Mouse (Mus musculus) embryonic facial prominence, embryonic 11.5 days (tissue): ENCODE results near the gene Cd164l2. TPM values are rescaled to one million over a fixed set of nuclear protein-coding genes. Genes with fewer than 3 reads are reported as not detected.

ENCODE experiments used
- ATAC-seq: fragments of 200-750 bp; cut with Nextera tagmentation; replicated peaks from 2 replicates; pipeline ENCODE4 v1.8.0; 2017; ENCODE audit warnings: low read depth; ENCODE audit not compliant: insufficient number of reproducible peaks, low FRiP score, low TSS enrichment
- DNase-seq: peaks from one replicate; pipeline ENCODE4 v3.0.0-alpha.2; 2015; ENCODE audit warnings: low spot score
- H3K27ac ChIP-seq: fragments of 300-500 bp; sonication (generic); replicated peaks from 2 replicates; pipeline ENCODE4 v1.5.1; 2014; ENCODE audit warnings: mild to moderate bottlenecking, low read depth, low read length, control low read depth
- H3K27me3 ChIP-seq: fragments of 300-500 bp; sonication (generic); 2 replicates; pipeline ENCODE4 v1.6.1; 2014; ENCODE audit warnings: mild to moderate bottlenecking, low read length, moderate library complexity, mixed read lengths; ENCODE audit not compliant: control insufficient read depth, insufficient read depth
- H3K36me3 ChIP-seq: fragments of 300-500 bp; sonication (generic); replicated peaks from 2 replicates; pipeline ENCODE4 v1.6.1; 2014; ENCODE audit warnings: low read depth, mild to moderate bottlenecking, low read length, moderate library complexity, mixed read lengths; ENCODE audit not compliant: control insufficient read depth, insufficient read depth
- H3K4me1 ChIP-seq: fragments of 300-500 bp; sonication (generic); 2 replicates; pipeline ENCODE4 v1.6.1; 2014; ENCODE audit warnings: low read length, mixed read lengths; ENCODE audit not compliant: control insufficient read depth, insufficient read depth
- H3K4me2 ChIP-seq: fragments of 300-500 bp; sonication (generic); 2 replicates; pipeline ENCODE4 v1.6.1; 2014; ENCODE audit warnings: low read depth, mild to moderate bottlenecking, control low read depth, low read length, moderate library complexity
- H3K4me3 ChIP-seq: fragments of 300-500 bp; sonication (generic); 2 replicates; pipeline ENCODE4 v1.5.1; 2014; ENCODE audit warnings: low read depth, low read length, control low read depth
- H3K9ac ChIP-seq: fragments of 300-500 bp; sonication (generic); replicated peaks from 2 replicates; pipeline ENCODE4 v1.6.1; 2014; ENCODE audit warnings: mild to moderate bottlenecking, control low read depth, low read length
- H3K9me3 ChIP-seq: fragments of 300-500 bp; sonication (generic); replicated peaks from 2 replicates; pipeline ENCODE4 v1.6.1; 2016; ENCODE audit warnings: mild to moderate bottlenecking, low read length, inconsistent platforms, mixed read lengths; ENCODE audit not compliant: control insufficient read depth
- WGBS: fragments of 180-500 bp; shearing (Covaris S2); extraction: QIAGEN DNeasy Blood & Tissue Kit; methylation state at CpG from one replicate; pipeline ENCODE4 v1.1.7; 2014; 5-methylcytosine and 5-hydroxymethylcytosine counted together
- polyA plus RNA-seq: library from polyadenylated mRNA; unstranded; fragments of >200 nt; fragmentation: Nextera tagmentation; extraction: Ambion mirVana; gene quantifications from 2 replicates; pipeline ENCODE4 v1.2.1, GENCODE M21; 2014

Cd164l2 gene
- polyA plus RNA-seq, 1 experiment from 2014 or later, result 2.0 TPM

DNA sequence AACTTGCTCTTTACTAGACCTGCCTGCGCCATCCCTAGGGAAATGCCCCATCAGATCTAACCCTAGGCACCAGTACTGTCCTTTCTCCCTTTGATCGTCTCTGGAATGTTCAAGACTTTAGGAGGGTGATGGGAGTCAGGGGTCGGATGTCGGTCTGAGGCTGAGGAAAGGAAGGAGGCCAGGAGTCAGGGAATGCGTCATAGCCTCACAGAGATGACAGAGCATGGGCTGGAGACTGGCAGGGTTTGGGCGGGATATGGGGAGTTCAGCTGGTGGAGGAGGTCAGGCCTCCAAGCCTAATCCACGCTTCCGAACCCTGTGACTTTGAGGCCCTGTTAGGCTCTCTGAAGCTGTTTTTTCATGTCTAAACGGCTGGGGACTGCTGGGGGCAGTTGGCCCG is 1.7 kb downstream of the Cd164l2 start:
- WGBS, result 6% methylated on average over 10 of the region's 10 CpGs
- ATAC-seq, result no peak

DNA sequence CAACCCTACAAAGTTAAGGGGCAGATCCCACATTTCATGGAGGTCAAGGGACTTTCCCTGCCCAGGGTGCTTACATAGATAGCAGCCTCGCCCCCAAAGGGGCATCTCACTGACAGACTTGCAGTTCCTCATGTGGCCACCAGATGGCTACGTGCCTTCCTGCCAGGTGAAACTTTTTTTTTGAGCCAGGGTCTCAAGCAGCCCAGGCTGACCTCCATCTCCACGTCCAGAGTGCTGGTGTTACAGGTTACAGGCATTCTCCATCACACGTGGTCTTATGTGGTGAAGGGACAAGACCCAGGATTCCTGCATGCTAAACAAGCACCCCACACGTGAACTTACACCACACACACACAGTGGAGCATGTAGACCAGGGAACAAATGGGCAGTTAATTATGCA is 5.7 kb downstream of the Cd164l2 start:
- no peak; the same call in 1 of the 2 replicates for ATAC-seq
- Histone ChIP-seq H3K36me3 (no peaks in the 10 kb centered on the region), H3K4me2 (no peak overlapping the region), H3K4me3 (no peak overlapping the region), H3K27ac (no peak overlapping the region), H3K27me3 (peaks cover 16% of the 10 kb centered on the region), H3K4me1 (peaks cover 9% of the 10 kb centered on the region; the same call in 1 of the 2 replicates), H3K9ac (no peak overlapping the region), H3K9me3 (no peaks in the 10 kb centered on the region)
- peak; percentile 88 for DNase-seq
- WGBS, result 0% methylated on average over 5 of the region's 5 CpGs

More for the DNA sequence above, 1.7 kb downstream of the Cd164l2 start:
- no peak overlapping the region for H3K27ac ChIP-seq
- no peak for DNase-seq
- peaks cover 15% of the 10 kb centered on the region for H3K4me1 ChIP-seq
- H3K9me3 ChIP-seq, result no peaks in the 10 kb centered on the region
- no peak overlapping the region for H3K9ac ChIP-seq
- no peak overlapping the region for H3K4me3 ChIP-seq
- no peaks in the 10 kb centered on the region for H3K36me3 ChIP-seq
- H3K4me2 ChIP-seq, result peak overlapping the region; percentile 99
- H3K27me3 ChIP-seq, result peaks cover 22% of the 10 kb centered on the region

DNA sequence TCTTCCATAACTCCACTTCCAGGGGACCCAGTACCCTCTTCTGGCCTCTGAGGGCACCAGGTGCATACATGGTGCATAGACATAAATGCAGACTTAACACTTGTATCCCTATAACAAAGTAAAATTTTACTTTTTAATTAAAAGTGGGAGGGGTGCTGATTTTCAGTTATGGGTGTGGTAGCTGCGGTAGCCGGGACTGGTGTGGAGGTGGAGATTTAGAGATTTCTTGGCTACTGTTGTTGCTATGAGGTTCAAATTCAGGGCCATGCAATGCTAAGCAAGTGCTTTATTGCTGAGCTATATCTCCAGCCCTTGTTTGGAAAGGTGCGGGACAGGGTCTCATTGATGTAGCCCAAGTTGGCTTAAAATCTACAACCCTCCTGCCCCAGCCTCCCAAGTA is 6.8 kb downstream of the Cd164l2 start:
- peaks cover 8% of the 10 kb centered on the region for H3K27me3 ChIP-seq
- no peak overlapping the region for H3K9ac ChIP-seq
- no peak overlapping the region for H3K4me2 ChIP-seq
- no peak overlapping the region for H3K27ac ChIP-seq
- H3K4me3 ChIP-seq, result no peak overlapping the region
- H3K36me3 ChIP-seq, result no peaks in the 10 kb centered on the region
- H3K9me3 ChIP-seq, result no peaks in the 10 kb centered on the region
- 0 out of 2 replicates have a peak, but pooled peaks cover under 1% of the 10 kb centered on the region for H3K4me1 ChIP-seq
- WGBS, result 86% methylated on average over 3 of the region's 3 CpGs
- ATAC-seq, result no peak
- DNase-seq, result no peak

DNA sequence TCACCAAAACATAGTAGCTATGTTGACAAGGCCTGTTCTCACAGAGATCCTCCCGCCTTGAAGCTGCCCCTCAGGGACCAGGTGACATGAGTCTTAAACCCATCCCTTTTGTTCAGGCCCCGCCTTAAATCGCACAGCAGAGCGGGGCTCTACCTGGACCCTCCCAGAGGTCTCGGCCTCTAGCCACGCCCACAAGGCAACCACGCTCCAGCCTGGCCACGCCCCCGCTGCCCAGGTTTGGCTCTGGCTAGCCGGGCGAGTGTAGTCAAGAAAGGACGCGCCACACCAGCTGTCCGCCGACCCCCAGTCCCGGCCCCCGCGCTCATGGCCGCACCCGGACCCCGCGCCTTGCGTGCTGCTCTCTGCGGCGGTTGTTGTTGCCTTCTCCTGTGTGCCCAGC is 8.7 kb downstream of the Cd164l2 start:
- H3K4me1 ChIP-seq, result no peaks in the 10 kb centered on the region

DNA sequence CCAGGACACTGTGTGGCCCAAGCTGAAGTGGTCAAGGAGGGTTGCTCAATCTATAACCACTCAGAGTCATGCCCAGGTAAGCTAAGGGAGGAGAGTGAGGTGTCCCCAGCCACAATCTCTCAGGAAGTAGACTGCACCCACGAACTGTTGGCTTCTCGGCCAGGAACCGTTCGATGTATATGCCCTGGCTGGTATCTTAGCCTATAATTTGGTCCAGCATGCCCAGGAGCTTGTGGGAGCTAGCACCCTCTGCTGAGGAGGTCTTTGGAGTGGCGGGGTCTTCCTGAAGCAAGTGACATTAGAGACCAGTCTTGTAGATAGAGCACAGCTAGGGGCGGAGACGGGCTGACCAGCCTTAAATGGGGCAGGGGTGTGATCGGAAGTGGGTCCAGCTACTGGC is 9.8 kb downstream of the Cd164l2 start:
- Histone ChIP-seq H3K9me3 (no peaks in the 10 kb centered on the region), H3K4me1 (no peaks in the 10 kb centered on the region), H3K4me2 (no peak overlapping the region), H3K9ac (no peak overlapping the region), H3K27me3 (peaks cover 4% of the 10 kb centered on the region; the same call in 1 of the 2 replicates), H3K27ac (no peak overlapping the region), H3K36me3 (no peaks in the 10 kb centered on the region), H3K4me3 (no peak overlapping the region)
- 82% methylated on average over 8 of the region's 8 CpGs for WGBS
- no peak for ATAC-seq
- no peak for DNase-seq

More for the DNA sequence above, 8.7 kb downstream of the Cd164l2 start:
- H3K9me3 ChIP-seq, result no peaks in the 10 kb centered on the region
- H3K4me3 ChIP-seq, result peak overlapping the region; percentile 26
- DNase-seq (peak; percentile 65), ATAC-seq (no peak)
- H3K27ac ChIP-seq, result no peak overlapping the region
- H3K27me3 ChIP-seq, result peaks cover 4% of the 10 kb centered on the region; the same call in 1 of the 2 replicates
- H3K9ac ChIP-seq, result peak overlapping the region; percentile 7; the same call in 1 of the 2 replicates
- H3K4me2 ChIP-seq, result peak overlapping the region; percentile 49
- no peaks in the 10 kb centered on the region for H3K36me3 ChIP-seq
- WGBS, result under 1% methylated on average over 25 of the region's 25 CpGs

DNA sequence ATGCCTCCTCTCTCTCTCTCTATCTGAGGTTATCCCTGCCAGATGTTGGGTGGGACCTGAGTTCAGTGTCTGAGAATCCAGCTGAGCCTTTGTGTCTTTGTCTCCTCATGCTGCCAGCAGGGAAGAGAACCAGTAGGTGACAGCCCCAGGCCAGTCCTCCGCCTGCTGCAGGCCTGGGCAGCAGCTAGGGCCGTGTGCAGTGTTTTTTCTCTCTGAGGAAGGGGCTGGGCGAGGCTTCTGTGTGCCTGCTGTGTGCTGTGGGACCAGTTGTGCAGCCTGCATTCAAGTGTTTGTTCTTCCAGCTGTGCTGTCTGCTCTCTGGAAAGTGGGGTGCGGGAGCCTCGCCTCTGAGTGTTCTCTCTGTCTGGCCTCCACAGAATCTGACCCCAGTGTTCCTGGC is 11.9 kb downstream of the Cd164l2 start:
- Histone ChIP-seq H3K36me3 (no peaks in the 10 kb centered on the region), H3K4me1 (no peaks in the 10 kb centered on the region), H3K27me3 (peaks cover 4% of the 10 kb centered on the region; the same call in 1 of the 2 replicates), H3K4me2 (no peak overlapping the region), H3K4me3 (no peak overlapping the region), H3K27ac (no peak overlapping the region), H3K9me3 (no peaks in the 10 kb centered on the region), H3K9ac (peak overlapping the region; percentile 7; the same call in 1 of the 2 replicates)
- 44% methylated on average over 5 of the region's 5 CpGs for WGBS
- ATAC-seq, result no peak
- no peak for DNase-seq

DNA sequence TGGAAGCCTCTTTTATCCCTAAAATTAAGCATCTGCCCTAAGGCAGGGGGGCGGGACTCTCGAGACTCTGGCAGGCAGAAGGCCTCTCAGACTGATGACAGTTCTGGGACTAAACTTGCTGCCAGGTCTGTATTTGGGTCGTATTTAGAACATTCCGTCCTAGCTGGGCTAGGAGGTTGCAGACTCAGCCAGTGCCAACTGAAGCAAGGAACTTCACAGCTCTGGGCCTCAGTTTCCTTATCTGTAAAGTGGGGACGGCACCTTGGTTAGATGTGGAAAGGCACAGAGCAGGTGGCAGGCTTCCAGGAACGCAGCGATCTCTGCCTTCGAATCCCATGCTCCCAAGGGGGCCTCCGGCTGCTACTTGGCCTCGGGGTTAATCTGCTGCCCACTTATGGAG is 14.1 kb downstream of the Cd164l2 start:
- Histone ChIP-seq H3K27ac (no peak overlapping the region), H3K4me2 (no peak overlapping the region), H3K9me3 (no peaks in the 10 kb centered on the region), H3K9ac (no peak overlapping the region), H3K36me3 (no peaks in the 10 kb centered on the region), H3K27me3 (peaks cover 4% of the 10 kb centered on the region; the same call in 1 of the 2 replicates), H3K4me1 (no peaks in the 10 kb centered on the region), H3K4me3 (no peak overlapping the region)
- 61% methylated on average over 10 of the region's 10 CpGs for whole genome bisulfite sequencing
- no peak for DNase-seq
- ATAC-seq, result no peak

DNA sequence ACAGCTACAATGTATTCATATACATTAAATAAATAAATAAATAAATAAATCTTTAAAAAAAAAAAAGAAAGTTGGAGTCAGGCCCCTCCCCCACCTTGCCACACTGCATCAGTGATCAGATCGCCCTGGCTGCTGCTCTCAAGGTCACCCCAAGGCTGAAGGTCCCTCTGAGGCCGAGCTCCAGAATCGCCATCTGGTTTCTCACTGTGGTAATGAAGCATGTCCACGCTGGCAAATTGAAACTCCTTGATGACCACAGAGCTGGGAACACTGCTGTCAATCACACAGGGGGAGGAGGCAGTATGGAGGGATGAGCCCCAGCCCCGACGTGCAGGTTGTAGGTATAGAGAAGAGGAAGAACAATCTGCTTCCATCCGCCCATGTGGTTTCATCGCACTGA is 15.7 kb downstream of the Cd164l2 start:
- H3K27me3 ChIP-seq, result no peaks in the 10 kb centered on the region
- H3K9ac ChIP-seq, result no peak overlapping the region
- no peaks in the 10 kb centered on the region for H3K4me1 ChIP-seq
- DNase-seq, result peak; percentile 55
- H3K4me3 ChIP-seq, result no peak overlapping the region
- ATAC-seq, result no peak
- H3K4me2 ChIP-seq, result no peak overlapping the region
- no peaks in the 10 kb centered on the region for H3K36me3 ChIP-seq
- no peak overlapping the region for H3K27ac ChIP-seq
- H3K9me3 ChIP-seq, result no peaks in the 10 kb centered on the region
- WGBS, result 52% methylated on average over 8 of the region's 8 CpGs
